ENCODE assay signal across 8 mouse cellular contexts in the genomic region with DNA sequence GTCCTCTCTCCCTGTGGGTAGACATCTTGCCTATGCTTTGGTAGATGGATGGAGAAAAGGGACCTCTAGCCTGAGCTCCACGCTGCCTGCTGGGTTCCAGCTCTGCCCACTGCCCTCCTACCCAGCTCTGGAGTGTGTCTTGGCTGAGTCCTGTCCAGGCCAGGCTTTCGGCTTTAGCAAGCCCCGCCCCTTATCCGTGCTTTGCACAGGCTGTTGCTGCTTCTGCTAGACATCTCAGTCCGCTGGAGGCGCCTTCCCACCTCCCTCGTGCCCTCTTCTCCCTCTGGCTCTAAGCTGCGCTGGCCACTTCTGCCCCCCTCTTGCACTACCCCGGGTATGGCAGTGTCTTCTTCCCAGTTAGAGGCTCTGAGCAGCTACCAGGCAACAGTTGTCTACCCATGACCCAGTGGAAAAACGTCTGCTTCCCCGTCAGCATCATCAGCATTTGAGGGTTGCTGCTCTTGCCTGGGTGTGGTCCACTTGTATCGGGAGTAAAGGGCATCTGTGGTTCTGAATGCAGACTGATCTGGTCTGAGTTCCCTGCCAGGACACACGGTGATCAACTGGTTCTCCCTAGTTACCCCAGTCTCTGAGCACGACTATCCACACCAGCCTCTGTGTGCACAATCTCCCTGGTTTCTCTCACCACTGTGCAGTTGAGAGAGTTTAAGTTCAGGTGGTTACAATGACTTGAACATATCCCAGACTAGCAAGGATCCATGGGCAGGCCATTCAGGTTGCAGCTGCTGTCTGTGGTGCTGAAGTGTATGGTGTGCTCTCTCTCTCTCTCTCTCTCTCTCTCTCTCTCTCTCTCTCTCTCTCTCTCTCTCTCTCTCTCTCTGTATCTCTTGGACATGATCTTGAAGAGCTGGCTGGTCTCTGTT. TPM values are rescaled to one million over a fixed set of nuclear protein-coding genes. Genes with fewer than 3 reads are reported as not detected.
A peak's percentile ranks its signal among the peaks of the same experiment; 100 is the strongest.
DNase-seq lines count a peak whose midpoint lies in the region; ATAC-seq and TF ChIP-seq lines count a peak whose summit lies in the region.

No protein-coding gene starts in this region.

- 11% methylated on average over 14 of the region's 14 CpGs for WGBS in limb, embryonic 14.5 days
- WGBS in neural tube, embryonic 15.5 days, result 11% methylated on average over 14 of the region's 14 CpGs

- peaks cover 25% of the 10 kb centered on the region for H3K27me3 ChIP-seq in limb, embryonic 14.5 days (ENCODE audit: control insufficient read depth, insufficient read depth, low read length)
- H3K27me3 ChIP-seq in neural tube, embryonic 15.5 days (replicated peaks), result 0 out of 2 replicates have a peak, but pooled peaks cover 12% of the 10 kb centered on the region

- no peak overlapping the region for H3K9ac ChIP-seq in limb, embryonic 14.5 days (ENCODE audit: low read depth, low read length, severe bottlenecking)
- H3K9ac ChIP-seq in neural tube, embryonic 15.5 days (replicated peaks), result peak overlapping the region; percentile 14; the same call in 1 of the 2 replicates

- no peak overlapping the region for H3K4me3 ChIP-seq in layer of hippocampus, adult 2 months
- no peak overlapping the region for H3K4me3 ChIP-seq in cortical plate, adult 2 months (ENCODE audit: insufficient read depth, low read length)
- H3K4me3 ChIP-seq in limb, embryonic 14.5 days (replicated peaks; ENCODE audit: low read length), result no peak overlapping the region
- no peak overlapping the region for H3K4me3 ChIP-seq in neural tube, embryonic 15.5 days (replicated peaks)

- H3K36me3 ChIP-seq in limb, embryonic 14.5 days (ENCODE audit: control insufficient read depth, insufficient read depth, low read length), result no peaks in the 10 kb centered on the region
- H3K36me3 ChIP-seq in neural tube, embryonic 15.5 days, result peaks cover 28% of the 10 kb centered on the region

- peaks cover 24% of the 10 kb centered on the region for H3K4me1 ChIP-seq in cortical plate, adult 2 months (ENCODE audit: control insufficient read depth, insufficient read depth, low read length)
- no peaks in the 10 kb centered on the region for H3K4me1 ChIP-seq in limb, embryonic 14.5 days (ENCODE audit: control insufficient read depth, insufficient read depth, low read length)
- H3K4me1 ChIP-seq in neural tube, embryonic 15.5 days, result peaks cover 45% of the 10 kb centered on the region

- TF ChIP-seq CTCF in layer of hippocampus, adult 2 months (conservative IDR thresholded peaks at IDR 0.05), result no peak
- TF ChIP-seq CTCF in cortical plate, adult 2 months (IDR thresholded peaks at IDR 0.05; ENCODE audit: extremely low read depth, insufficient read depth, low read length), result no peak

- no peak for TF ChIP-seq POLR2A in cortical plate, adult 2 months (IDR thresholded peaks at IDR 0.05; ENCODE audit: extremely low read depth, insufficient read depth, low read length)
- TF ChIP-seq POLR2A in limb, embryonic 14.5 days (IDR thresholded peaks at IDR 0.05; ENCODE audit: borderline replicate concordance, extremely low read depth, insufficient read depth, insufficient read length), result no peak

- peak overlapping the region; percentile 83; the same call in 1 of the 2 replicates for H3K27ac ChIP-seq in layer of hippocampus, adult 2 months
- H3K27ac ChIP-seq in cortical plate, adult 2 months (ENCODE audit: insufficient read depth, low read length), result peak overlapping the region; percentile 30; the same call in 1 of the 2 replicates
- no peak overlapping the region for H3K27ac ChIP-seq in limb, embryonic 14.5 days (replicated peaks; ENCODE audit: low read depth, low read length)
- 0 out of 2 replicates have a peak overlapping the region, but pooled peaks have one; percentile 81 for H3K27ac ChIP-seq in neural tube, embryonic 15.5 days (replicated peaks)

- no peak for ATAC-seq in limb, embryonic 14.5 days (ENCODE audit: low FRiP score, low read depth)
- ATAC-seq in neural tube, embryonic 15.5 days (ENCODE audit: low FRiP score), result peak; percentile 23

- no peaks in the 10 kb centered on the region for H3K9me3 ChIP-seq in limb, embryonic 14.5 days (ENCODE audit: control insufficient read depth, low read length)
- no peaks in the 10 kb centered on the region for H3K9me3 ChIP-seq in neural tube, embryonic 15.5 days (replicated peaks)

- DNase-seq in layer of hippocampus, adult 2 months (ENCODE audit: low spot score in 2 of 2), result no peak
- no peak for DNase-seq in layer of hippocampus, postnatal 10 days (ENCODE audit: low spot score in 2 of 2)
- DNase-seq in limb, embryonic 14.5 days (ENCODE audit: low spot score), result peak; percentile 58
- no peak for DNase-seq in urinary bladder, postnatal 36 days (ENCODE audit: low spot score in 2 of 2)
- no peak for DNase-seq in testis, postnatal 10 days (ENCODE audit: low spot score)
- no peak for DNase-seq in gastrocnemius, postnatal 4 days (ENCODE audit: low spot score in 2 of 2)

- no peak overlapping the region for H3K4me2 ChIP-seq in limb, embryonic 14.5 days (replicated peaks; ENCODE audit: low read depth, low read length, severe bottlenecking)
- H3K4me2 ChIP-seq in neural tube, embryonic 15.5 days, result peak overlapping the region; percentile 17; the same call in 1 of the 2 replicates

RNA-seq across cellular contexts. Expression of a gene that starts 13.2 kb away (rescaled TPM):
- 100 to 1,000 TPM; 118 to 121 TPM for total RNA-seq in layer of hippocampus, adult 2 months (2021)
- 100 to 1,000 TPM; 189 to 192 TPM for total RNA-seq in layer of hippocampus, postnatal 10 days (2021)
- polyA plus RNA-seq in cortical plate, adult 2 months (2012; rRNA removed), result 67.5 and 75.5 TPM in 2 replicates
- 0.72 and 0.83 TPM in 2 replicates for polyA plus RNA-seq in limb, embryonic 14.5 days (2012; rRNA removed)
- 0.07 and 0.54 TPM in 2 replicates for polyA plus RNA-seq in limb, embryonic 14.5 days (2014; fragmentation: Nextera tagmentation; extraction: Ambion mirVana)
- polyA plus RNA-seq in neural tube, embryonic 15.5 days (2015; fragmentation: Nextera tagmentation; extraction: Ambion mirVana), result 46.3 and 53.7 TPM in 2 replicates
- under 1 TPM; 0.18 to 0.27 TPM for total RNA-seq in gastrocnemius, postnatal 4 days (2021)

RNA-seq across cellular contexts. Expression of a gene that starts 26.1 kb away (rescaled TPM):
- 100 to 1,000 TPM; 186 to 202 TPM for total RNA-seq in layer of hippocampus, adult 2 months (2021)
- total RNA-seq in layer of hippocampus, postnatal 10 days (2021), result 100 to 1,000 TPM; 283 to 319 TPM
- polyA plus RNA-seq in cortical plate, adult 2 months (2012; rRNA removed), result 201 and 216 TPM in 2 replicates
- 296 and 760 TPM in 2 replicates for polyA plus RNA-seq in limb, embryonic 14.5 days (2012; rRNA removed)
- 422 and 460 TPM in 2 replicates for polyA plus RNA-seq in limb, embryonic 14.5 days (2014; fragmentation: Nextera tagmentation; extraction: Ambion mirVana)
- 148 and 190 TPM in 2 replicates for polyA plus RNA-seq in neural tube, embryonic 15.5 days (2015; fragmentation: Nextera tagmentation; extraction: Ambion mirVana)
- 100 to 1,000 TPM; 405 to 428 TPM for total RNA-seq in gastrocnemius, postnatal 4 days (2021)

RNA-seq across cellular contexts. Expression of a gene that starts 32.9 kb away (rescaled TPM):
- total RNA-seq in layer of hippocampus, adult 2 months (2021), result 1 to 10 TPM; 6.5 to 7.7 TPM
- 1 to 10 TPM; 3.1 to 4.0 TPM for total RNA-seq in layer of hippocampus, postnatal 10 days (2021)
- polyA plus RNA-seq in cortical plate, adult 2 months (2012; rRNA removed), result 22.2 and 25.0 TPM in 2 replicates
- 0.92 and 1.1 TPM in 2 replicates for polyA plus RNA-seq in limb, embryonic 14.5 days (2012; rRNA removed)
- 0.39 and 0.50 TPM in 2 replicates for polyA plus RNA-seq in limb, embryonic 14.5 days (2014; fragmentation: Nextera tagmentation; extraction: Ambion mirVana)
- 7.8 and 12.4 TPM in 2 replicates for polyA plus RNA-seq in neural tube, embryonic 15.5 days (2015; fragmentation: Nextera tagmentation; extraction: Ambion mirVana)
- under 1 TPM in 1 of 2 experiments, not detected in 1; 0.32 TPM for total RNA-seq in gastrocnemius, postnatal 4 days (2021)

RNA-seq across cellular contexts. Expression of a gene that starts 54.6 kb away (rescaled TPM):
- total RNA-seq in layer of hippocampus, adult 2 months (2021), result 10 to 100 TPM; 42.3 to 43.0 TPM
- total RNA-seq in layer of hippocampus, postnatal 10 days (2021), result 10 to 100 TPM; 27.9 to 33.9 TPM
- 32.9 and 35.2 TPM in 2 replicates for polyA plus RNA-seq in cortical plate, adult 2 months (2012; rRNA removed)
- polyA plus RNA-seq in limb, embryonic 14.5 days (2012; rRNA removed), result 26.6 and 30.7 TPM in 2 replicates
- polyA plus RNA-seq in limb, embryonic 14.5 days (2014; fragmentation: Nextera tagmentation; extraction: Ambion mirVana), result 27.6 and 32.7 TPM in 2 replicates
- polyA plus RNA-seq in neural tube, embryonic 15.5 days (2015; fragmentation: Nextera tagmentation; extraction: Ambion mirVana), result 20.0 and 21.1 TPM in 2 replicates
- total RNA-seq in gastrocnemius, postnatal 4 days (2021), result 10 to 100 TPM; 21.3 to 26.0 TPM

Comparison
In these comparisons a context has a peak if more than half of its experiments do, and no peak if none do; other contexts are left out.
1. RNA of a gene that starts 13.2 kb away (total RNA-seq): 189 to 192 TPM in layer of hippocampus, postnatal 10 days and 118 to 121 TPM in layer of hippocampus, adult 2 months; 0.18 to 0.27 TPM in gastrocnemius, postnatal 4 days; every median in the first group is over 10 times any median in the second.